Mouse (Mus musculus) Patski (cell line): ENCODE results near the gene Jak1. TPM values are rescaled to one million over a fixed set of nuclear protein-coding genes. Genes with fewer than 3 reads are reported as not detected.
A peak's percentile ranks its signal among the peaks of the same experiment; 100 is the strongest.

Experiments used
- ATAC-seq: fragments of 100-300 bp; one replicate; pipeline ENCODE4 v1.8.0; 2021
- CTCF ChIA-PET: fragments of 350-600 bp; sonication (Branson Sonifier 250); formaldehyde crosslinking; loops from one replicate; lab custom pipeline; 2022; ENCODE audit warnings: inconsistent platforms; lab: Charles Lee
- POLR2A ChIA-PET: fragments of 350-600 bp; sonication (Branson Sonifier 250); formaldehyde crosslinking; loops from one replicate; lab custom pipeline; 2022; ENCODE audit warnings: antibody characterized with exemption, inconsistent platforms; lab: Charles Lee
- DNase-seq: peaks from one replicate; pipeline ENCODE4 v3.0.0-alpha.2; 2011; ENCODE audit warnings: low read depth, low spot score
- H3K27me3 ChIP-seq: fragments of 371-371 bp; one replicate; pipeline ENCODE4 v1.5.1; 2021
- CTCF ChIP-seq: fragments of 100-300 bp; IDR thresholded peaks from one replicate; pipeline ENCODE4 v1.5.1; 2021
- in situ Hi-C: fragments of 300-500 bp; cut with MboI; formaldehyde crosslinking; loops from 3 replicates; pipeline ENCODE4 v1.11.1; 2018; ENCODE audit warnings: low pct_unique_long_range_greater_than_20kb, mixed read lengths
- polyA plus RNA-seq: library from polyadenylated mRNA; unstranded; gene quantifications from one replicate; pipeline ENCODE4 v1.2.3, GENCODE M21; 2021

Jak1 gene
- polyA plus RNA-seq, 1 experiment from 2014 or later: 115 TPM

GRCm38 (mm10) chr4:101240163-101240874 lies 24.8 kb downstream of the Jak1 start:
- no peak for ATAC-seq
- ChIA-PET CTCF (interaction anchor here (1.4 to 1.6 kb wide), 2 partner anchors 11 to 15 kb away, joined by 4 to 6 read pairs; no protein-coding TSS in a partner anchor), POLR2A (no interaction called here)
- no peaks in the 10 kb centered on the region for H3K27me3 ChIP-seq
- TF ChIP-seq CTCF: no peak
- in situ Hi-C loops: no loop called here
- DNase-seq: no peak

GRCm38 (mm10) chr4:101239313-101240162 lies 25.5 kb downstream of the Jak1 start:
- ATAC-seq (no peak), DNase-seq (no peak)
- CTCF ChIA-PET: interaction anchor here (1.6 kb wide), 1 partner anchor 11 kb away, joined by 4 read pairs; no protein-coding TSS in a partner anchor
- no peak for TF ChIP-seq CTCF
- POLR2A ChIA-PET: no interaction called here
- H3K27me3 ChIP-seq: no peaks in the 10 kb centered on the region
- in situ Hi-C loops: no loop called here

GRCm38 (mm10) chr4:101238589-101238988 lies 26.5 kb downstream of the Jak1 start:
- ATAC-seq (no peak), DNase-seq (no peak)
- in situ Hi-C loops: no loop called here
- TF ChIP-seq CTCF: no peak
- ChIA-PET POLR2A (no interaction called here), CTCF (no interaction called here)
- H3K27me3 ChIP-seq: no peaks in the 10 kb centered on the region

- no peak for TF ChIP-seq CTCF
- no peak for ATAC-seq
- in situ Hi-C loops: no loop called here
- no peaks in the 10 kb centered on the region for H3K27me3 ChIP-seq
- POLR2A ChIA-PET: no interaction called here
- CTCF ChIA-PET: no interaction called here
- no peak for DNase-seq
Measured at GRCm38 (mm10) chr4:101236797-101237196, 28.3 kb downstream of the Jak1 start.

DNA sequence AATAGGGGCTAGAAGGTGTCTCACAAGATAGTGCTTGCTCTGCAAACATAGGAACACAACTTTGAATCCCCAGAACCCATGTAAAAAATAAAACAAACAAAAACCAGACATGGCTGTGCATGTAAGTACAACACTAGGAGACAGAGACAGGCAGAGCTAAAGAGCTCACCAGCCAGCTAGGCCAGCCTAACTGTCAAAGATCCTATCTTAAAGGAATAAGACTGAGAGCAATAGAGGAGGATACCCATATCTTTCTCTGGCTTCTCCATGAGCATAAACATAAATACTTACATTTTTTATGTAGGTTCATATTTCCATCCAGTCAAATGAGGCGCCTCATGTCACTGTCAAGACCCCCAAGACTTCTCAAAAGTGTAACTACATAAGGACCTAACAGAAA lies 29.1 kb downstream of the Jak1 start:
- H3K27me3 ChIP-seq: no peaks in the 10 kb centered on the region
- in situ Hi-C loops: no loop called here
- CTCF ChIA-PET: no interaction called here
- no peak for DNase-seq
- POLR2A ChIA-PET: no interaction called here
- no peak for TF ChIP-seq CTCF
- ATAC-seq: no peak

- in situ Hi-C loops: no loop called here
- TF ChIP-seq CTCF: no peak
- CTCF ChIA-PET: no interaction called here
- DNase-seq: no peak
- H3K27me3 ChIP-seq: no peaks in the 10 kb centered on the region
- POLR2A ChIA-PET: no interaction called here
- peak; percentile 17 for ATAC-seq
Measured at GRCm38 (mm10) chr4:101234753-101235152, 30.3 kb downstream of the Jak1 start.

DNA sequence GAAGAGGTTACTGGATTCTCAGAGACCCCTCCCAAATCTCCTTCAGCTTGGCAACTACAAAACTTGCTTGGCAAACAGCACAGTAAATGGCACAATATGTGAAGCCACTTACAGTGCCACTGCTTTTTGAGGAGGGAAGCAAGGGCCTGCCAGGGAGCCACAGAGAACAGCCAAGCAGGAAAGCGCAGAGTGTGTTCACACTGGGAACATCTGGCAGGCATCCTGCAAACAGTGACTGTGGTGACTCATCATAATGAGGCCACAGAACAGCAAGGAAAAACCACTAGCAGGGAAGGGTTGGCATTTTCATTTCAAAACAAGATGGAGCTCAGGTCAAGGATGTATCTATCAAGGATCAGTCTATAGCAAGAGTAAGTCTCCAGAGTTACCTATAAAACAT lies 30.8 kb downstream of the Jak1 start:
- ATAC-seq: peak; percentile 76
- no peak for TF ChIP-seq CTCF
- CTCF ChIA-PET: no interaction called here
- DNase-seq: peak; percentile 24
- in situ Hi-C loops: no loop called here
- POLR2A ChIA-PET: no interaction called here
- H3K27me3 ChIP-seq: no peaks in the 10 kb centered on the region

DNA sequence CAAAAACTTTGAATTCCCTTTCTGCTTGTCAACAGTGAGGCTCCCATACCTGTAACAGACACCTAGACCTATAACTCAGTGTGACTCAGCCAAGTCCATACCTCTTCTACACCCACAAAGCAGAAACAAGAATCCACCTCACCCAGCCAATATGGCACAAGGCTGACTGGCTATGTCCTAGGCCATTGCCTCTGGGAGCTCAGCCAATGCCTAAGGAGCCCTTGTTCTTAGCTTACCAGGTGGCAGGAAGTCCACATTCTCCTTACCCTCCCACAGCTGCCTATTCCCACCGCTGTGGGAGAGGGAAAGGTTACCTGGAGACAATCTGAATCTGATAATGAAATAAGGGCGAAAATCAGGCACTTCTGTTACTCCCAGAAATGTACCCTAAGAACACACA lies 34.5 kb downstream of the Jak1 start:
- H3K27me3 ChIP-seq: no peaks in the 10 kb centered on the region
- ChIA-PET CTCF (interaction anchor here (1.3 kb wide), 1 partner anchor 40 kb away, joined by 3 read pairs; no protein-coding TSS in a partner anchor), POLR2A (no interaction called here)
- DNase-seq (no peak), ATAC-seq (no peak)
- in situ Hi-C loops: no loop called here
- TF ChIP-seq CTCF: no peak

DNA sequence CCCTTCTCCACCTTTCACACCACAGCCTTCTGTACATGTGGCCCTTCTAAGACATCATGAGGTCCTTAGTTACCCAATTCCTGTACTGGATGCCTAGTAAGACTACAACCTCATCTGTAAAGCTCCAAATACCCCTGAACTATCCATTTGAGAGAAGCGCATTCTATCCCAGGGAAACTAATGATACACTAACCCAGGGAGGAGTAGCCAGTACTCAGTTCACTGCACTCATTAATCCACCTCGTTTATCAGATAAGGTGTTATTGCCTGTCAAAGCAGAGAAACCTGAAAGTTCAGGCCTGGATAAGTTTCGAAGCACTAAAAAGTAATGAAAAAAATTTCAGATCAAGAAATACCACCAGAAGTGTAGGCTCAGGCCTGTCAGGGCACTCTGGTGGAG lies 37.7 kb downstream of the Jak1 start:
- ATAC-seq (peak; percentile 26), DNase-seq (no peak)
- POLR2A ChIA-PET: no interaction called here
- no peaks in the 10 kb centered on the region for H3K27me3 ChIP-seq
- in situ Hi-C loops: no loop called here
- CTCF ChIA-PET: no interaction called here
- TF ChIP-seq CTCF: no peak

DNA sequence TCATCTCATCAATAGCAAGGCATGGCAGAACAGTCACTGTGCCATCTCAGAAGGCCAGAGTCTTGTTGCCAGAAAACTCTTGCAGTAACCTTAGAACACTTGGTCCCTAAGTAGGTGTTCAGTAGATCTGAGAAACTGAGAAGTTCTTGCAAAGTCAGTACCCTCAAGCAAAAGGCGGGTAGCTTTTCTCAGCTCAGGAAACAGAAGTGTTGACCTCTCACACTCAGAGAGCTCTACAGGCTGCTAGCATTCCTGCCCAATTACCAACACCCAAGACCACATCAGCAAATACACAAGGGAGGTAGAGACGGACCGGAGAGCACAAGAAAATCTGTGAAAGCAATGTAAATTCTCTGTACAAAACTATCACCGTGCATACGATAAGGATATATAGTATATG lies 39.1 kb downstream of the Jak1 start:
- CTCF ChIA-PET: no interaction called here
- ATAC-seq: no peak

GRCm38 (mm10) chr4:101220946-101221345 lies 44.1 kb downstream of the Jak1 start:
- DNase-seq (no peak), ATAC-seq (no peak)
- ChIA-PET POLR2A (no interaction called here), CTCF (no interaction called here)
- no peaks in the 10 kb centered on the region for H3K27me3 ChIP-seq
- TF ChIP-seq CTCF: no peak
- in situ Hi-C loops: no loop called here

More for the DNA sequence above, 39.1 kb downstream of the Jak1 start:
- in situ Hi-C loops: no loop called here
- no peak for TF ChIP-seq CTCF
- no peak for DNase-seq
- no peaks in the 10 kb centered on the region for H3K27me3 ChIP-seq
- POLR2A ChIA-PET: no interaction called here
